Mouse (Mus musculus): ENCODE results near the gene Cstf2t. TPM values are rescaled to one million over a fixed set of nuclear protein-coding genes. Genes with fewer than 3 reads are reported as not detected.

Cstf2t gene
- polyA plus RNA-seq, 1 experiment from 2014 or later = 33.8 TPM

- H3K9me3 ChIP-seq (replicated peaks; ENCODE audit: control insufficient read depth, low read length) = no peaks in the 10 kb centered on the region
- no peak for ATAC-seq (ENCODE audit: insufficient read depth, low FRiP score)
- H3K36me3 ChIP-seq (ENCODE audit: control insufficient read depth, insufficient read depth, low read length) = no peaks in the 10 kb centered on the region
- no peak overlapping the region for H3K9ac ChIP-seq (ENCODE audit: low read length)
- H3K4me3 ChIP-seq (replicated peaks; ENCODE audit: low read length) = no peak overlapping the region
- no peak overlapping the region for H3K27ac ChIP-seq (ENCODE audit: low read length)
- no peaks in the 10 kb centered on the region for H3K4me1 ChIP-seq (ENCODE audit: control insufficient read depth, insufficient read depth, low read length)
- WGBS = 21% methylated on average over 4 of the region's 4 CpGs
- no peak overlapping the region for H3K4me2 ChIP-seq (ENCODE audit: low read depth, low read length)
- no peaks in the 10 kb centered on the region for H3K27me3 ChIP-seq (ENCODE audit: control insufficient read depth, insufficient read depth, low read length)
Measured at GRCm38 (mm10) chr19:31114690-31115089, 32.1 kb downstream of the Cstf2t start.

- no peaks in the 10 kb centered on the region for H3K4me1 ChIP-seq (ENCODE audit: control insufficient read depth, insufficient read depth, low read length)
- no peak for ATAC-seq (ENCODE audit: insufficient read depth, low FRiP score)
- H3K36me3 ChIP-seq (ENCODE audit: control insufficient read depth, insufficient read depth, low read length) = no peaks in the 10 kb centered on the region
- 83% methylated on average over 3 of the region's 3 CpGs for WGBS
- no peak overlapping the region for H3K9ac ChIP-seq (ENCODE audit: low read length)
- H3K27me3 ChIP-seq (ENCODE audit: control insufficient read depth, insufficient read depth, low read length) = no peaks in the 10 kb centered on the region
- H3K9me3 ChIP-seq (replicated peaks; ENCODE audit: control insufficient read depth, low read length) = no peaks in the 10 kb centered on the region
- H3K4me2 ChIP-seq (ENCODE audit: low read depth, low read length) = no peak overlapping the region
- H3K4me3 ChIP-seq (replicated peaks; ENCODE audit: low read length) = no peak overlapping the region
- H3K27ac ChIP-seq (ENCODE audit: low read length) = no peak overlapping the region
Measured at GRCm38 (mm10) chr19:31124628-31125027, 42.0 kb downstream of the Cstf2t start.

- H3K36me3 ChIP-seq (ENCODE audit: control insufficient read depth, insufficient read depth, low read length) = no peaks in the 10 kb centered on the region
- H3K27me3 ChIP-seq (ENCODE audit: control insufficient read depth, insufficient read depth, low read length) = no peaks in the 10 kb centered on the region
- no peaks in the 10 kb centered on the region for H3K9me3 ChIP-seq (replicated peaks; ENCODE audit: control insufficient read depth, low read length)
- no peak overlapping the region for H3K27ac ChIP-seq (ENCODE audit: low read length)
- no peak overlapping the region for H3K9ac ChIP-seq (ENCODE audit: low read length)
- no peak overlapping the region for H3K4me2 ChIP-seq (ENCODE audit: low read depth, low read length)
- ATAC-seq (ENCODE audit: insufficient read depth, low FRiP score) = no peak
- no peak overlapping the region for H3K4me3 ChIP-seq (replicated peaks; ENCODE audit: low read length)
- no peaks in the 10 kb centered on the region for H3K4me1 ChIP-seq (ENCODE audit: control insufficient read depth, insufficient read depth, low read length)
- 79% methylated on average over 8 of the region's 8 CpGs for WGBS
Measured at GRCm38 (mm10) chr19:31132614-31133013, 50.0 kb downstream of the Cstf2t start.

GRCm38 (mm10) chr19:31136316-31136715, 53.7 kb downstream of the Cstf2t start:
- no peak for ATAC-seq (ENCODE audit: insufficient read depth, low FRiP score)
- Histone ChIP-seq H3K27me3 (ENCODE audit: control insufficient read depth, insufficient read depth, low read length) (no peaks in the 10 kb centered on the region), H3K9ac (ENCODE audit: low read length) (no peak overlapping the region), H3K27ac (ENCODE audit: low read length) (no peak overlapping the region), H3K9me3 (replicated peaks; ENCODE audit: control insufficient read depth, low read length) (no peaks in the 10 kb centered on the region), H3K4me2 (ENCODE audit: low read depth, low read length) (no peak overlapping the region), H3K4me3 (replicated peaks; ENCODE audit: low read length) (no peak overlapping the region), H3K4me1 (ENCODE audit: control insufficient read depth, insufficient read depth, low read length) (no peaks in the 10 kb centered on the region), H3K36me3 (ENCODE audit: control insufficient read depth, insufficient read depth, low read length) (no peaks in the 10 kb centered on the region)
- 26% methylated on average over 2 of the region's 2 CpGs for WGBS

Data from stomach, embryonic 16.5 days (tissue).